Mouse (Mus musculus): ENCODE results near the gene Lce3c.

The Lce3c gene

DNA sequence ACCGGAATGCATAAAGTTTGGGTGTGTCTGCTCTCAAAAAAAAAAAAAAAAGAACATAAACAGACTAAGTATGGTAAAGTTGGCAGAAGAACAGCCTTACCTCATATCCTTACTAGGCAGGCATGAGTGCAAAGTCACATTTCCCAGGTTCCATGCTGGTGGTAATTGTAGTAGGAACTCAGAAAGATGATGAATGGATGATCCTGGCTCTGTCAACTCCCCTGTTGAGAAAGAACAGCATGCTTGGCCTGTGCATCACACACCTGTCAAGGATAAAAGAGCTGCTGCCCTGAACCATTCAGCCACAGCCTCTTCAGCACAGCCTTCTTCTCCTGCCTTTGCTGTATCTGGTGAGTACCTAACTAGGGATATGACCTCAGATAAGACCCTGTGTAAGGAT lies at the start of gene Lce3c:
Gene Lce3c, plus strand, starts transcription at position 301 of the 400 bp plus-strand sequence.
- DNase-seq (ENCODE audit: low spot score) = no peak

DNA sequence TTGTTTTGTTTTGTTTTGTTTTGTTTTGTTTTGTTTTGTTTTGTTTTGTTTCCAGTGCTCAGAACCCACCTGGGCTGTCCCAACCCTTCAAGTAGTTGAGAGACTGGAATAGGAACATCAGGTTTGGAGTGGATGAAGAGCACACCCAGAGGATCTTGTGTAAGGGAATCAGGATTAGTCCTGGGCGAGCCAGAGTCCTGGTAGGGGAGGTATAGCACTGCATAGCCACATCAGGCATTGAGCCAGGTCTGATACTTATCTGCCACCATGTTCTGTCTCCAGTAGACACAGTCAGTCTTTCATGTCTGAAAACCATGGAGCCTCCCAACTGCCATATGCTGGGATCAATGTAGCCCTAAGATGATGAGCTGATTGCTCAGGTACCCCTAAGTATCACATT lies 49.8 kb upstream of the Lce3c start:
- DNase-seq (ENCODE audit: low spot score) = no peak

DNA sequence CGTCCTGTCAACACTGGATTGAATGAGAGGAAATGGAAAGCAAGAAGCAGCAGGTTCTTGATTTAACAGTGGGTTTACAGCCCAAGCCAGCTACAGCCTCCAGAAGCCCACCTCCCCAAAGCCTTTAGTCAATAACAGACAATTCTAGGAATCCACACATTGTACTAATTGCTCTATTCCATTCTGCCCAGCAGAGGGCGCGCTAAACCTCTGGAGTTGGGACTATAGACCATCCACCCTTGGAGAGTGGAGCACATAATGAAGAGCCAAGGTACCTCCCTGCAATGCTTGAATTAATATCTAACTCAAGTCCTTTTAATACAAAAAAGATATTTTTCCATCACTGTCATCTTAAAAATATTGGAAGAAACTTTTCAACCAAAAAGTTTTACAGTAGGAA lies 41.3 kb upstream of the Lce3c start:
- peak; percentile 14 for DNase-seq (ENCODE audit: low spot score)

DNA sequence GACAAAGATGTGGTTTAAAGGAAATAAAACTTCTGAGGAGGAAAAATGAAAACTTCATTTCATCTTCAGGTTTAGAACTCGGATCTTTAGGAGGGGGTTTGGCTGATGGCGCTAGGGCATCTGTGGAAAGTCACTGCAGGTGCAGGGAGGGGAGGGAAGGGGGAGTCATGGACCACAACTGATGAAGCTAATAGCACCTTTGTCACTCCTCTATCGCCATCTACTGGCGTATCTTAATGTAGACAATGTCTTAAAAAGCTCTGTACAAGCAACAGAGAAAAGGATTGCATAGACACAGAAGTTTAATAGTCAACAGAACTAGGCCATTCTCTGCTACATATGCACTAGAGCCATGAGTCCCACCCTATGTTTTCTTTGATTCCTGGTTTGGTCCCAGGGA lies 40.6 kb upstream of the Lce3c start:
- no peak for DNase-seq (ENCODE audit: low spot score)

DNA sequence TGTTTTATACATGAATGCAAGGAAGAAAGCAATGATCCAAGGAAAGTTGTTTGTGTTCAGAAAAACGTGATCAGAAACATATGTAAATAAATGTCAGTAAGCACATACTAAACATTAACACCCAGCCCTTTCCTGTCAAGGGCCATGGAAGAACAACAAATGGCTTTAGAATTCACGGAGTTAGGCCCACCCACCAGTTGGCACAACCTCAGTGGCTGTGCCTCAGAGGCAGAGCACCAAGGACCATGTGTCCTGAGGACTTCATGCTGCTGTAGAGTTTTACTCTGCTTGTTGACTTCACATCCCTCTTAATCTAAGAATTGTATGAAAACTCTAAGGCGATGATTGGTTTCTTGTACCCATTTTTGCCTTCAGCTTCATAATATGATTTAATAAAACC lies 39.1 kb upstream of the Lce3c start:
- DNase-seq (ENCODE audit: low spot score) = no peak

DNA sequence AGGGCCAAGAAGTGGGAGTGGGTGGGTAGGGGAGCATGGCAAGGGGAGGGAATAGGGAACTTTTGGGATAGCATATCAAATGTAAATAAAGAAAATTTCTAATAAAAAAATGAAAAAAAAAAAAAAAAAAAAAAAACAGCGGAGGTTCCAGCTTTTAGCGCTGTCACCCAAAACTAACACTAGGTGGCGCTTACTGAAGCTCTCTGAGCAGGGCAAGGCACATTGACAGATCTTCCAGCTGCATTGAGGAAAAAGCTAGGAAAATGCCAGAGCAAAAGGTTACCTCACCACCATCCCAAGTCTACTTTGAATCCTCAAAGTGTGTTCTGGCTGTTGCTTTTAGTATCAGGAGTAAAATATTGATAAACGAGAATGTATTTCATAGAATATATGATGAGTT lies 36.7 kb upstream of the Lce3c start:
- no peak for DNase-seq (ENCODE audit: low spot score)

DNA sequence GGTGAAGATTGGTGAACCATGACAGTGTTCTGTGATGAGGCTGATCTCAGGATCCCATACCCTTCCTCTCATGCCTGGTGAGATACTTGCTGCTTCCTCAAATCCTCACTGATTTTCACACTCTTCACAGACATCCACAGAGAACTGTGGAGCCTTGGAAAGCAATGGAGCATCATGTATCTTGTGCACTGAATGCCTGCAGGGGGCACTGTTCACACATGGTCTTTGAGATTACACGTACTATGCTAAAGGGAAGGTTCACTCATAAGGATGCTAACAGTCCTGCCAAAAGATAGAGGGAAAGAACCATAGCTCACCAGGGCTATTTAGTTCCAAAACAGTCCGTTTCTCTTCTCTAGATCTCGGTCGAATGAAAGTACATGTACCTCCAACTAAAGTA lies 23.9 kb upstream of the Lce3c start:
- no peak for DNase-seq (ENCODE audit: low spot score)

DNA sequence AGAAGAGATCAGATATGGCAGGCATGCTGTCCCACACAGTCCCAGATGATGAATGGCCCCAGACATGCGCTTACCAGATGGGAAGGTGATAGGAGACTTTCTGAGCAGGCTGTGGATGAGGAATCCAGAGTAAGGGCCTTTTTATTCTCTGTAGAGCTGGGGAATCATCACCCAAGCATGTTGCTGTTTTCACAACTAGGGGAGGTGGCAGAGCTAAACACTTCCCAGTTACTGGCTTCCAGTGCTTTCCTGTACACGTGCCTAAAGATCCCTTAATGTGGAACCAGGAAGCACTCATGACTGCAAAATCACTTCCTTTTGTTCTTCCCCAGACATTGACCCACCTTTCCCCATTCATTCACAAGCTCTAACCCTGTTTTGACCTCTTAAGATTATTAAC lies 18.2 kb upstream of the Lce3c start, which contains the start of gene Lce3a:
Gene Lce3a, minus strand, starts transcription at position 101 of the 400 bp plus-strand sequence.
- DNase-seq (ENCODE audit: low spot score) = no peak

DNA sequence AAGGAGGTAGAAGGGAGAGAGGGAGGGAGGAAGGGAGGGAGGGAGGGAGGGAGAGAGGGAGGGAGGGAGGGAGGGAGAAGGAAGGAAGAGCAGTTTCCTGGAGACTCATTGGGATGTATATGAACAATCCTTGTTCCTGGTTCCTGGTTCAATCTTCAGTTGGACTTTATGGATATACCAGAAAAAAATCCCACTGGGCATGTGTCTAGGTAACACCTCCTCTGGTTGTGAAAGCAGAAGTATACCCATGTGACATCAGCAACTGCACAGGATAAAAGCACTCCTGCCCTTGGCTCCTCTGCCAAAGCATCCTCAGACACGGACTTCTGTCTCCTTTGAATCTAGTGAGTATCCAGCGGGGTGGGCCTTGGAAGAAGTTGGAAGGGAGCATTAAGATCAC lies 11.6 kb upstream of the Lce3c start, which contains the start of gene Lce3b:
Gene Lce3b, plus strand, starts transcription at position 301 of the 400 bp plus-strand sequence.
- DNase-seq (ENCODE audit: low spot score) = no peak

DNA sequence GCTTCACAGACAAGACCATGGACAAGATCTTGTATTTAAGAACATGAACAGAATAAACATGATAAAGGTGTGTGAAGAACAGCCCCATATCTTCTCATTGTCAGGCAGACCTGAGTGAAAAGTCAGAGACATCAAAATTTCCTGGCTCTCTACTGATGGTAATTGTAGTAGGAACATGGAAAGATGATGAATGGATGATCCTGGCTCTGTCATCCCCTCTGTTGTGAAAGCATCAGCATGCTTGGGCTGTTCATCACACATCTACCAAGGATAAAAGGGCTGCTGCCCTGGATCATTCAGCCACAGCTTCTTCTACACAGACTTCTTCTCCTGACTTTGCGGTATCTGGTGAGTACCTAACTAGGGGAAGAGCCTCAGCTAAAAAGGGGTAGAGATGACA lies 12.8 kb downstream of the Lce3c start, which contains the start of gene Lce3d:
Gene Lce3d, plus strand, starts transcription at position 301 of the 400 bp plus-strand sequence.
- DNase-seq (ENCODE audit: low spot score) = no peak

DNA sequence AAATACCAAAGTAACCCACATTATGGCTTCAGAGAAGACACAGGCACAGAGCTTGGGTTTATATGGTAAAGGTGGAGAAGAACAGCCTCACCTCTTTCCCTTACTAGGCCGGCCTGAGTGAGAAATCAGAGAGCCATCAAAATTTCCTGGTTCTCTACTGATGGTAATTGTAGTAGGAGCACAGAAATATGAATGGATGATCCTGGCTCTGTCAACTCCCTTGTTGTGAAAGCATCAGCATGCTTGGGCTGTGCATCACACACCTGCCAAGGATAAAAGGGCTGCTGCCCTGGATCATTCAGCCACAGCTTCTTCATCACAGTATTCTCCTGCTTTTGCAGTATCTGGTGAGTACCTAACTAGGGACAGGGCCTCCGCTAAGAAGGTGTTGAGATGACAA lies 22.5 kb downstream of the Lce3c start, which contains the start of gene Lce3e:
Gene Lce3e, plus strand, starts transcription at position 301 of the 400 bp plus-strand sequence.
- no peak for DNase-seq (ENCODE audit: low spot score)

DNA sequence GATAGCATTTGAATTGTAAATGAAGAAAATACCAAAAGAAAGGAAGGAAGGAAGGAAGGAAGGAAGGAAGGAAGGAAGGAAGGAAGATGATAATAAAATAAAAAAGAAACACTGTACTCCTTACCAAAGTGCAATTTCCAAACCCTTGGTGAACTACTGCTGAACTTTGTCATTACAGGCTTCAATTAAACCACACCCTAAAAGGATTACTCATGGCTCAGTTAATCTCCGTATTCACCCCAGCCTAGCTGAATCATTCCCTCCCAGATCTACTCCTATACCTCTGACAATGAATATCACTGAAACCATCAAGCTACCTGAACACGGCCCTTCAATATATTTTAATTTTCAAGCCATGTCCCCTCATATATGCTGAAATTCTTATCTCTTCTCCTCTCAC lies 34.2 kb downstream of the Lce3c start:
- no peak for DNase-seq (ENCODE audit: low spot score)

DNA sequence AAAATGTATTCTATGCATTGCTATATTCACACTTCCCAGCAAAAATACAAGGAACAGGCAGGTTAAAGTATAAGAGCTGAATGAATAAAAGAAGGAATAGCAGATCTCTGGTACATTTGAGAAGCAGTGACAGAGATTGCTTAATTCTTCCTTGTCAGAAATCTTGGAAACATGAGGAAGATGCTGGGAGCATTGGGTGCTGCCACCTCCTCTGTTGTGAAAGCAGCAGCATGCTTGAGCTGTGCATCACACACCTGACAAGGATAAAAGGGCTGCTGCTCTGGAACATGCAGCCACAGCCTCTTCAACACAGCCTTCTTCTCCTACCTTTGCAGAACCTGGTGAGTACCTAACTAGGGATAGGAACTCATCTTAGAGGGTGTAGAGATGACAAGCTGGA lies 47.6 kb downstream of the Lce3c start, which contains the start of gene Lce3f:
Gene Lce3f, plus strand, starts transcription at position 301 of the 400 bp plus-strand sequence.
- no peak for DNase-seq (ENCODE audit: low spot score)
